Mouse (Mus musculus): ENCODE results near the gene Prkag3. TPM values are rescaled to one million over a fixed set of nuclear protein-coding genes. Genes with fewer than 3 reads are reported as not detected.

The Prkag3 gene
- polyA plus RNA-seq, 1 experiment, result not detected

GRCm38 (mm10) chr1:74702142-74702553 lies 46.9 kb downstream of the Prkag3 start:
- H3K36me3 ChIP-seq (replicated peaks; ENCODE audit: low read length), result peaks cover 38% of the 10 kb centered on the region

GRCm38 (mm10) chr1:74698791-74699190 lies 50.2 kb downstream of the Prkag3 start:
- H3K4me1 ChIP-seq, result peaks cover 13% of the 10 kb centered on the region
- no peaks in the 10 kb centered on the region for H3K9me3 ChIP-seq
- TF ChIP-seq GATA1 (IDR thresholded peaks at IDR 0.05; ENCODE audit: borderline replicate concordance, low read length) (no peak), FLI1 (IDR thresholded peaks at IDR 0.05; ENCODE audit: low read length) (no peak)
- H3K36me3 ChIP-seq (replicated peaks; ENCODE audit: low read length), result peaks cover 67% of the 10 kb centered on the region
- H3K27me3 ChIP-seq (replicated peaks), result no peaks in the 10 kb centered on the region
- no peak overlapping the region for H3K4me3 ChIP-seq (replicated peaks)

More at GRCm38 (mm10) chr1:74702142-74702553, 46.9 kb downstream of the Prkag3 start:
- no peak overlapping the region for H3K4me3 ChIP-seq (replicated peaks)
- H3K27me3 ChIP-seq (replicated peaks), result no peaks in the 10 kb centered on the region
- TF ChIP-seq GATA1 (IDR thresholded peaks at IDR 0.05; ENCODE audit: borderline replicate concordance, low read length) (no peak), FLI1 (IDR thresholded peaks at IDR 0.05; ENCODE audit: low read length) (no peak)
- H3K4me1 ChIP-seq, result peaks cover 13% of the 10 kb centered on the region
- H3K9me3 ChIP-seq, result peaks cover 3% of the 10 kb centered on the region; the same call in 1 of the 2 replicates

GRCm38 (mm10) chr1:74698353-74698752 lies 50.7 kb downstream of the Prkag3 start:
- TF ChIP-seq GATA1 (IDR thresholded peaks at IDR 0.05; ENCODE audit: borderline replicate concordance, low read length) (no peak), FLI1 (IDR thresholded peaks at IDR 0.05; ENCODE audit: low read length) (no peak)
- Histone ChIP-seq H3K4me1 (peaks cover 13% of the 10 kb centered on the region), H3K27me3 (replicated peaks) (no peaks in the 10 kb centered on the region), H3K36me3 (replicated peaks; ENCODE audit: low read length) (peaks cover 70% of the 10 kb centered on the region), H3K9me3 (no peaks in the 10 kb centered on the region), H3K4me3 (replicated peaks) (no peak overlapping the region)

GRCm38 (mm10) chr1:74697416-74697815 lies 51.6 kb downstream of the Prkag3 start:
- Histone ChIP-seq H3K9me3 (no peaks in the 10 kb centered on the region), H3K36me3 (replicated peaks; ENCODE audit: low read length) (peaks cover 73% of the 10 kb centered on the region), H3K4me1 (peaks cover 13% of the 10 kb centered on the region), H3K27me3 (replicated peaks) (no peaks in the 10 kb centered on the region), H3K4me3 (replicated peaks) (no peak overlapping the region)
- TF ChIP-seq GATA1 (IDR thresholded peaks at IDR 0.05; ENCODE audit: borderline replicate concordance, low read length), result no peak
- no peak for TF ChIP-seq FLI1 (IDR thresholded peaks at IDR 0.05; ENCODE audit: low read length)

GRCm38 (mm10) chr1:74695836-74696235 lies 53.2 kb downstream of the Prkag3 start:
- peaks cover 86% of the 10 kb centered on the region for H3K36me3 ChIP-seq (replicated peaks; ENCODE audit: low read length)
- TF ChIP-seq FLI1 (IDR thresholded peaks at IDR 0.05; ENCODE audit: low read length) (no peak), GATA1 (IDR thresholded peaks at IDR 0.05; ENCODE audit: borderline replicate concordance, low read length) (no peak)
- no peaks in the 10 kb centered on the region for H3K9me3 ChIP-seq
- no peak overlapping the region for H3K4me3 ChIP-seq (replicated peaks)
- H3K27me3 ChIP-seq (replicated peaks), result no peaks in the 10 kb centered on the region
- peaks cover 13% of the 10 kb centered on the region for H3K4me1 ChIP-seq

- TF ChIP-seq GATA1 (IDR thresholded peaks at IDR 0.05; ENCODE audit: borderline replicate concordance, low read length) (no peak), FLI1 (IDR thresholded peaks at IDR 0.05; ENCODE audit: low read length) (no peak)
- Histone ChIP-seq H3K36me3 (replicated peaks; ENCODE audit: low read length) (peaks cover 87% of the 10 kb centered on the region), H3K27me3 (replicated peaks) (no peaks in the 10 kb centered on the region)
These were observed 55.0 kb downstream of the Prkag3 start for GRCm38 (mm10) chr1:74693891-74694583.

More at GRCm38 (mm10) chr1:74693891-74694583, 55.0 kb downstream of the Prkag3 start:
- Histone ChIP-seq H3K9me3 (no peaks in the 10 kb centered on the region), H3K4me1 (peaks cover 11% of the 10 kb centered on the region), H3K4me3 (replicated peaks) (no peak overlapping the region)

Other genes starting within 250 kb of the Prkag3 start
- gene Cnot9, start 243.2 kb downstream of the Prkag3 start, polyA plus RNA-seq (2012; ENCODE audit: insufficient read depth, low replicate concordance), result 7.3 and 10.2 TPM in 2 replicates
- gene Plcd4, start 206.3 kb downstream of the Prkag3 start, polyA plus RNA-seq (2012; ENCODE audit: insufficient read depth, low replicate concordance), result not detected in 2 replicates
- 0.17 TPM in 1 of 2 replicates, not detected in the other for gene Usp37, start 204.9 kb downstream of the Prkag3 start, polyA plus RNA-seq (2012; ENCODE audit: insufficient read depth, low replicate concordance)
- gene Zfp142, start 161.0 kb downstream of the Prkag3 start, polyA plus RNA-seq (2012; ENCODE audit: insufficient read depth, low replicate concordance), result 2.0 and 2.2 TPM in 2 replicates
- 1.5 and 2.7 TPM in 2 replicates for gene Bcs1l, start 160.9 kb downstream of the Prkag3 start, polyA plus RNA-seq (2012; ENCODE audit: insufficient read depth, low replicate concordance)
- gene Rnf25, start 147.8 kb downstream of the Prkag3 start, polyA plus RNA-seq (2012; ENCODE audit: insufficient read depth, low replicate concordance), result 14.9 and 27.3 TPM in 2 replicates
- 0.12 TPM in 1 of 2 replicates, not detected in the other for gene Stk36, start 147.8 kb downstream of the Prkag3 start, polyA plus RNA-seq (2012; ENCODE audit: insufficient read depth, low replicate concordance)
- 1.2 and 5.3 TPM in 2 replicates for gene Ttll4, start 87.5 kb downstream of the Prkag3 start, polyA plus RNA-seq (2012; ENCODE audit: insufficient read depth, low replicate concordance)
- 1.7 TPM in 1 of 2 replicates, not detected in the other for gene Cyp27a1, start 35.6 kb downstream of the Prkag3 start, polyA plus RNA-seq (2012; ENCODE audit: insufficient read depth, low replicate concordance)
- 0.60 TPM in 1 of 2 replicates, not detected in the other for gene Wnt6, start 22.7 kb upstream of the Prkag3 start, polyA plus RNA-seq (2012; ENCODE audit: insufficient read depth, low replicate concordance)
- gene Wnt10a, start 42.3 kb upstream of the Prkag3 start, polyA plus RNA-seq (2012; ENCODE audit: insufficient read depth, low replicate concordance), result not detected in 2 replicates
- gene Cdk5r2, start 105.7 kb upstream of the Prkag3 start, polyA plus RNA-seq (2012; ENCODE audit: insufficient read depth, low replicate concordance), result not detected in 2 replicates
- gene Fev, start 136.2 kb upstream of the Prkag3 start, polyA plus RNA-seq (2012; ENCODE audit: insufficient read depth, low replicate concordance), result not detected in 2 replicates
- not detected in 2 replicates for gene Cryba2, start 143.9 kb upstream of the Prkag3 start, polyA plus RNA-seq (2012; ENCODE audit: insufficient read depth, low replicate concordance)
- gene Cfap65, start 186.4 kb upstream of the Prkag3 start, polyA plus RNA-seq (2012; ENCODE audit: insufficient read depth, low replicate concordance), result 0.02 TPM in 1 of 2 replicates, not detected in the other
- 0.10 TPM in 1 of 2 replicates, not detected in the other for gene Ihh, start 202.5 kb upstream of the Prkag3 start, polyA plus RNA-seq (2012; ENCODE audit: insufficient read depth, low replicate concordance)